Mouse (Mus musculus): ENCODE measurements at regions not wholly inside any gene's neighbourhood (a gene's known extent, or its start where the extent isn't known, plus 50 kb on each side); places are given as distances from the start of the nearest gene placed in this dataset.

- TF ChIP-seq TAL1 (IDR thresholded peaks at IDR 0.05; ENCODE audit: low read length) (no peak), GATA1 (IDR thresholded peaks at IDR 0.05; ENCODE audit: low read length) (no peak)
Observed at GRCm38 (mm10) chr10:91443321-91443720, 262.2 kb upstream of the Tmpo start.
